Mouse (Mus musculus): ENCODE measurements at regions not wholly inside any gene's neighbourhood (a gene's known extent, or its start where the extent isn't known, plus 50 kb on each side); places are given as distances from the start of the nearest gene placed in this dataset.

- peak in 1 of 2 experiments; percentile 40 for DNase-seq (ENCODE audit: low spot score in 2 of 2)
Observed at GRCm38 (mm10) chr3:26465158-26465557, 132.9 kb upstream of the Nlgn1 start.

GRCm38 (mm10) chr3:26454921-26455320 is 122.7 kb upstream of the Nlgn1 start:
- DNase-seq (ENCODE audit: low spot score in 2 of 2), result no peak

- no peak for DNase-seq (ENCODE audit: low spot score in 2 of 2)
Observed at GRCm38 (mm10) chr3:26437800-26438404, 105.6 kb upstream of the Nlgn1 start.

All from right cerebral cortex, postnatal 36 days (tissue).